Mouse (Mus musculus): Measurements from ENCODE around the gene E330017A01Rik.

The E330017A01Rik gene

GRCm38 (mm10) chr16:58663021-58663420 is 24.5 kb upstream of the E330017A01Rik start:
- no peak for DNase-seq (ENCODE audit: extremely low spot score, low read depth, low spot score)

GRCm38 (mm10) chr16:58662287-58662791 is 23.8 kb upstream of the E330017A01Rik start:
- DNase-seq (ENCODE audit: extremely low spot score, low read depth, low spot score) = no peak

GRCm38 (mm10) chr16:58661826-58662225 is 23.3 kb upstream of the E330017A01Rik start:
- no peak for DNase-seq (ENCODE audit: extremely low spot score, low read depth, low spot score)

- no peak for DNase-seq (ENCODE audit: extremely low spot score, low read depth, low spot score)
Observed at GRCm38 (mm10) chr16:58658668-58659067, 20.1 kb upstream of the E330017A01Rik start.

GRCm38 (mm10) chr16:58656526-58656925 is 18.0 kb upstream of the E330017A01Rik start:
- no peak for DNase-seq (ENCODE audit: extremely low spot score, low read depth, low spot score)

GRCm38 (mm10) chr16:58655751-58656150 is 17.2 kb upstream of the E330017A01Rik start:
- DNase-seq (ENCODE audit: extremely low spot score, low read depth, low spot score) = no peak

GRCm38 (mm10) chr16:58649979-58650378 is 11.4 kb upstream of the E330017A01Rik start:
- no peak for DNase-seq (ENCODE audit: extremely low spot score, low read depth, low spot score)

GRCm38 (mm10) chr16:58638016-58638415 is 523 bp downstream of the E330017A01Rik start:
- DNase-seq (ENCODE audit: extremely low spot score, low read depth, low spot score) = no peak

GRCm38 (mm10) chr16:58637448-58637847 is 1.1 kb downstream of the E330017A01Rik start:
- no peak for DNase-seq (ENCODE audit: extremely low spot score, low read depth, low spot score)

- no peak for DNase-seq (ENCODE audit: extremely low spot score, low read depth, low spot score)
Observed at GRCm38 (mm10) chr16:58635866-58636265, 2.7 kb downstream of the E330017A01Rik start.

- DNase-seq (ENCODE audit: extremely low spot score, low read depth, low spot score) = no peak
Observed at GRCm38 (mm10) chr16:58629736-58630135, 8.8 kb downstream of the E330017A01Rik start.

- no peak for DNase-seq (ENCODE audit: extremely low spot score, low read depth, low spot score)
Observed at GRCm38 (mm10) chr16:58628968-58629367, 9.6 kb downstream of the E330017A01Rik start.

- DNase-seq (ENCODE audit: extremely low spot score, low read depth, low spot score) = no peak
Observed at GRCm38 (mm10) chr16:58628336-58628680, 10.2 kb downstream of the E330017A01Rik start.

GRCm38 (mm10) chr16:58627597-58628335 is 10.8 kb downstream of the E330017A01Rik start:
- DNase-seq (ENCODE audit: extremely low spot score, low read depth, low spot score) = no peak

GRCm38 (mm10) chr16:58623944-58624343 is 14.6 kb downstream of the E330017A01Rik start:
- no peak for DNase-seq (ENCODE audit: extremely low spot score, low read depth, low spot score)

- DNase-seq (ENCODE audit: extremely low spot score, low read depth, low spot score) = no peak
Observed at GRCm38 (mm10) chr16:58623114-58623513, 15.4 kb downstream of the E330017A01Rik start.

- no peak for DNase-seq (ENCODE audit: extremely low spot score, low read depth, low spot score)
Observed at GRCm38 (mm10) chr16:58622377-58622776, 16.2 kb downstream of the E330017A01Rik start.

- DNase-seq (ENCODE audit: extremely low spot score, low read depth, low spot score) = no peak
Observed at GRCm38 (mm10) chr16:58617346-58617745, 21.2 kb downstream of the E330017A01Rik start.

GRCm38 (mm10) chr16:58616878-58617277 is 21.7 kb downstream of the E330017A01Rik start, which contains the start of gene Gm813:
Gene Gm813 (minus strand): TSS chr16:58616978.
- DNase-seq (ENCODE audit: extremely low spot score, low read depth, low spot score) = no peak

GRCm38 (mm10) chr16:58612969-58613368 is 25.6 kb downstream of the E330017A01Rik start:
- no peak for DNase-seq (ENCODE audit: extremely low spot score, low read depth, low spot score)

GRCm38 (mm10) chr16:58607101-58607500 is 31.4 kb downstream of the E330017A01Rik start:
- no peak for DNase-seq (ENCODE audit: extremely low spot score, low read depth, low spot score)

- no peak for DNase-seq (ENCODE audit: extremely low spot score, low read depth, low spot score)
Observed at GRCm38 (mm10) chr16:58604680-58605079, 33.9 kb downstream of the E330017A01Rik start.

GRCm38 (mm10) chr16:58603831-58604230 is 34.7 kb downstream of the E330017A01Rik start:
- DNase-seq (ENCODE audit: extremely low spot score, low read depth, low spot score) = no peak

Measured in hindlimb bud, embryonic 11.5 days (tissue).